Mouse (Mus musculus) embryonic fibroblast, embryonic 13.5 days (primary cell): ENCODE measurements around the gene Igfn1.

Experiments
- CTCF ChIP-seq: IDR thresholded peaks from 2 replicates; pipeline ENCODE4 v1.5.1; 2011; ENCODE audit warnings: mild to moderate bottlenecking, control low read depth, low read length, moderate library complexity, borderline replicate concordance; ENCODE audit not compliant: insufficient read depth
- POLR2A ChIP-seq: IDR thresholded peaks from 2 replicates; pipeline ENCODE4 v1.6.1; 2011; ENCODE audit warnings: low read depth, mild to moderate bottlenecking, control low read depth, low read length, moderate library complexity

GRCm38 (mm10) chr1:135963177-135963576 lies 43.0 kb downstream of the Igfn1 start:
- TF ChIP-seq POLR2A: no peak
- TF ChIP-seq CTCF: no peak
